Mouse (Mus musculus) cerebral cortex, adult 2 months (tissue): ENCODE data around the gene Camta1.

Experiments used
- WGBS: fragments of 180-500 bp; shearing (Covaris S2); methylation state at CpG from one replicate; pipeline ENCODE4 v1.1.7; 2018; 5-methylcytosine and 5-hydroxymethylcytosine counted together

Gene Camta1

DNA sequence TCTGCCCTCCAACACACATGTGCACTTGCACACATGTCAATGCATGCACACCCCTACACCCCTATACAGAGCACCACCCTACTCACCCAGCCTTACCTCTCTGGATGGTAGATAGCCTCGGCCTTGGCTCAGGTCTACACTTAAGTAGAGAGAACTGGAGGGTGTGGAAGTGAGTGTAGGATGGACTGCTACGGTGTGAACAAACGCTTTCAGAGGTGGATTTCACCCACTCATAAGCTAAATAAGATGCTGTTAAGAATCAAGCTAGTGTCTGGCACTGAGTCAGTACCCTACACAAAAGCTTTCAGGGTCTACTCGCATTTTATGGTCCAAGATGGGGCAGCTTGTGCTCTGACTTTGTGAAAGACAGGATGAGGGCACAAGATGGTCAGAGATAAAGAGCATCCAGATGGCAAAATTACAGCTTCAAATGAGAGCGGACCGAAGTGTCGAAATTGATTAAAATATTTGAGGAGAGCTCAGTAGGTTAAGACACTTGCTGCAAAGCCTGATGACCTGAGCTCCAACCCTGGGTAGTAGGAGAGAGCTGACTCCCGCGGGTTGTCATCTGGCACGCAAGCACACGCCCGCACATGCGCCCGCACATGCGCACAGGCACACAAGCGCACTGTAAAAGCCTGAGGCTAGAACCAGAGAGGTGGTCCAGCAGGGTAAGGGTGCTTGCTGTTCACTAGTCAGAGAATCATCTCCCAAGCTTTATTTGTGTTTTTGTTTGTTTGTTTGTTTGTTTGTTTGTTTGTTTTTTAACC is 924.2 kb downstream of the Camta1 start:
- 55% methylated on average over 16 of the region's 16 CpGs for WGBS

DNA sequence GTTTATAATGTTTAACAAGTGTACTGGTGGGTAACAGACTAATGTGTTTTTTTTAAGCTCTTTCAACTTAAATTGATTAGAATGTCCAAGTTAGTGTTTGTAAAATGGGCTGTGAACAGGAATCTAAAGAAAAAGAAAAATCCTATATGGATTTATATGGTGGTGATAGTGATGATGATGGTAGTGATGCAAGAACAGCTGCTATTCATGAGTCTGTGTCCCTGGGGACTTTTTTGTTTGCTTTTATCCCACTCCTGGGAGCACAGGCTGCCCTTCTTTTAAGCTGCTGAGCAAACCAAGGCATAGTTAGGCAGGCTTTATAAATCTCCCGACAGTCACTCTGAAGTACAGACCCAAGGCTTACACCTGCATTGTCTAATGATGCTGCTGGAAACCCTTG is 928.2 kb downstream of the Camta1 start:
- 76% methylated on average over 1 of the region's 1 CpGs for WGBS

DNA sequence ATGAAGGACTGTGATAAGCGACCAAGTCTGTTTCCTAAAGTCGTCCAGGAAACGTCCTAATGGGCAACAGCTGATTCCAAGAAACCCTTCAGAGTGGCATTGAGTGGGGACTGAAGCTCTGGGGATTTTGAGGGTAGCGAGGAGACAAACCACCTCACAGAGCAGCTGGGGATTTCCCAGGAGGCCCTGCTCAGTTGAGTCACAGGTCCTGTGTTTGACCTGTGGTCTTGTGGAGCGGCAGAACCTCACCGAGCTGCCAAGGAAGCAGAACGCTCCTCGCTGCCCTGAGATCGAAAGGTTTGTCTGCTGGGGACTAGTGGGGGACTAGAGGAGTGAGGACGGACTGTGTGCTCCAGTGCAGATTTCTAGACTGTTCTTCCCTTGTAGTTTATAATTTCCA is 933.9 kb downstream of the Camta1 start:
- 83% methylated on average over 10 of the region's 10 CpGs for WGBS

DNA sequence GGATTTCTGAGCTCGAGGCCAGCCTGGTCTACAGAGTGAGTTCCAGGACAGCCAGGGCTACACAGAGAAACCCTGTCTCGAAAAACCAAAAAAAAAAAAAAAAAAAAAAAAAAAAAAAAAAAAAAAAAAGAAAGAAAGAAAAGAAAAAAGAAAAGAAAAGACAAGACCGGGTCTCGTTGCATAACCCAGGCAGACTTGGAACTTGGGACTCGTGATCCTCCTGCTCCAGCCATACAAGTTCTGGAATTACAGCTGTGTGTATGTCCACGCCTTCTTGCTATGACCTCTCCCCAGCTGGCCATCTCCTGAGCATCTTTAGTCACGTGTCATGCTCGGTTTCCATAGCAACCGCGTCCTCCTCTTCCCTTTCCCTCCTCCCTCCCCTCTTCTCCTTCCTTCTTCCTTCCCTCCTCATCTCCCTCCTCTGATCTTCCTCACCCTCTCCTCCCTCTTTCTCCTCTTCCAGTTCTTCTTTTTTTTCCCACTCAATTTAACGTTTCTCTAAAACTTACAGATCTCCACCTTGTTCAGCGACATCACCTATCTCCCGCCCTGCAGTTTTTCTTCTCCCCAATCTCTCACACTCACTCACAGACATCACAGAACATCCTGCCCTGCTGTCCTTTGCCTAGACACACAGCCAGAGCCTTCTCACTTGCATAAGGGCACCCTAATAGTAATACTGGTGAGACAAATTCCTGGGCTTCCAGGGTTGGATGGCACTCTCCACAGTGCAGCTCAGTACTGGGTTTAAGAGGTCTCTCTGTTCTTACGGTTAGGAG is 934.6 kb downstream of the Camta1 start:
- 48% methylated on average over 14 of the region's 14 CpGs for WGBS

DNA sequence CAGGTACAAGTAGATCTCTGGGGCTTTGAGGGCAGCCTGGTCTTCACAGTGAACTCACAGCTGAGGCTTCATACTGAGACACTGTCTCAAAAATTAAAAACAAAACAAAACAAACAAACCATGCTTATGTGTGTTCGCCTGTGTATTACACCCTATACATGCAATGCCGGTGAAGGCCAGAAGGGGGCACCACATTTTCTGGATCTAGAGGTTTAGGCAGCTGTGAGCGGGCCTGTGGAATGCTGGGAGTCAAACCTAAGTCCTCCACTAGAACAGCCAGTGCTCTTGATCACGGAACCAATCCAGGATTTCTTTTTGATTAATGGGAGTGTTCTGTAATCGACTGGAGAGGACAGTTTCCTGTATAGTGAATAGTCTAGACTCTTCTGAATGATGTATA is 935.8 kb downstream of the Camta1 start:
- WGBS = 66% methylated on average over 5 of the region's 5 CpGs

DNA sequence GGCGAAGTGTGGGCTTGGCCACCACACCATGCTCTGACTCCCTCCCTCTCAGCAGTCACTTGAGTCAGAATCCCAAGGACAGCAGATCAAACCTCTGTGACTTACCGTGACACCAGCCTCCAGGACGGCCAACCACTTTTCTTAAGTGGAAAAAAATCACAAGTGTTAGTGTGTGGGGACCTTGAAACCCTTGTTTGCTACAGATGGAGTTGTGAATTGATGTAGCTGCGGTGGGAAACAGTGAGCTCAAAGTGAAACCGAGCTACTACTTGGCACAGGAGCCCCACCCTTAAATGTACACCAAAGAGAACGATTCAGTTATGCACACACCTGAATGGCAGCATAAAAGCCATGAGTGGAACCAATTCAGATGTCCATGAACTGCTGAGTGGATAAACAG is 936.7 kb downstream of the Camta1 start:
- WGBS = 82% methylated on average over 6 of the region's 6 CpGs

DNA sequence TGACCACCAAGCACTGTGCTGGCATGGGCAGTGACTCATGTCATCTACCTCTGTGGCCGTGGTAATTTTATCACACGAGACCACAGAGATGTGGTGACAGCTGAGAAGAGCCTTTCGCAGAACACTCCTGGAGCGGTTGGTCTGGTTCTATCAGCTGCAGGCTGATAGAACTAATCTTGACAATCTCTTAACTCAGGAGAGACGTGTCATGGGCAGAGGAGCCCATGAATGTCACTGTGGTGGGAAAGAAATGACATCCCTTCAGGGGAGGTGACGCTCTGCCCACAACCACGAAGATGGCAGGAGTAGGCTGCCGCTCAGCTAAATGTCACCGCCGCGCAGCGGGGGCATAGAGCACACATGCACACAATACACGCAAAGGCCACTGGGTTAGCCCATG is 937.4 kb downstream of the Camta1 start:
- 86% methylated on average over 13 of the region's 13 CpGs for WGBS

DNA sequence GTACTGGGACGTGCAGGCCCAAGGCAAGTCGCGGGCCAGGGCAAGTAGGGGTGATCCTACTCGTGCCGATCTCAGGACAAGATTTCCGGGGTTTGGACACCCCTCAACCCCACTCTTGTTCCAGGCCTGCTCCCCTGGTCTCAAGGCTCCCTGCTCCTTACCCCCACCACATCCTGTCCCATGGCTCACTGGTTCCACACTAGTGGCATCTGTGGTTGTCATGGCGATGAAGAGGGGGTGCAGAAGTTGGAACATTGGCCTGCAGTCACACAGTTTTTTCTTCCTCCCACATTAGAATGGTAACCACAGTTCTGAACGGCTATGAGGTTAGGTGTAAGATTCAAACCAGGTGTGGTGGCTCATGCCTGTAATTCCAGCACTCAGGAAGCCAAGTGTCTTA is 940.5 kb downstream of the Camta1 start:
- 71% methylated on average over 8 of the region's 8 CpGs for WGBS

DNA sequence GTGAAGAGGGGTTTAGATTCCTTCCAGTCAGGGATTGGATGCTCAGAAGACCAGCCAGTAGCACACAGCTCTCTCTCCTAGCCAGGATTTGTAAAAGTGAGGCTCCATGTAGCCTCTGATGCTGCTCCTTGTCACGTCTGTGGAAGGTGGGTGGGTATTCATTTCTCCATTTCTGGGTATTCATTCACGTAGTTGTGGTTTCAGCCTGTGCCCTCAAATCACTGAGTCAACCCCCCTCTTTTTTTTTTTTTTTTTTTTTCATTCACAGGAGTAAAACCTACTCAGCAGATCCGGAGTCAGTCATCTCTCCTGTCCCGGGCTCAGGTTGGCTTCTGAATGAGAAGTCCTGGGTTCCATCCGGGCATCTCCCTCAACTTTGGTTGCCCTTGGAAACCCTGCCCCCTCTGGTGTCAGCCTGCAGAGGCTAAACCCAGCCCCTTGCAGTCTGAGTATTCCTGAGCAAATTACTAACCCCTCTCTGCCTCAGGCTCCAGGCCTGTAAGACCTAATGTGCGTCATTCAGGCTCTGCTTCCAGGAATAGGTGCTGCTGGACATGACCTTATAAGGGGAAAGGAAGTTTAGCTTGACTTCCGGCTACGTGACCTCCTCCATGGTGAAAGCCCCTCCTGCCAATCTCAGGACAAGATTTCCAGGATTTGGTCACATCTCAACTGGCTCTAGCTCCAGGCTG is 944.2 kb downstream of the Camta1 start:
- 60% methylated on average over 8 of the region's 8 CpGs for WGBS

DNA sequence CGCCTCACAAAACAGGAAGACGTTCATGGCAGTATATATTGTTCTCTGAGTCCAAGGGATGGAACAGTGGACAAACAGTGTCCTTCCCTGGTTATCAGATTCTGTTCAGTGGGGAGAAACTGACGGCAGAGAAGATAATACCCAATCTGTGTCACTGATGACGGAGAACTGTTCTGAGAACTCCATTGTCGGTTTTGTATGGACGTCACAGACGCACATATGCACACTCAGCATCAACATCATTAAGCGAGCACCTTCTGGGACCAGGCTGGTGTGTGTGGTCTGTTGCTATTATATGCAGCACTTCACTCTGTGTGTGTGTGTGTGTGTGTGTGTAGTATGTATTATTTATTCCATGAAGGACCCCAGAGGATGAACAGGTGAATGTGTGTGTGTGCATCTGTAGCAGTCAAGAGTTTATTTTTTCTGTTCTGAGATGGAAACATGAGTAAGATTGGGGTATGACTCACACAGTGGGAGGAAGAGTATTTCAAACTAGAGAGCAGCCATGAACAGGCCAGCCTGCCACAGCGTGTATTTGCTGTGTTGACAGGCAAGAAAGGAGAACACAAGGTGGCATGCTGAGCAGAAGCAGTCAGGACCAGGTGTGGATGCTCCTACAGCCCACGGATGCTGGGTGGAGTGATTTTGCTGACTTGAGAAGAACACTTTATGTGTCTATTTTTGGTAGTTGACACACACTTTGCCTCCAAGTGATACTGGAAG is 946.3 kb downstream of the Camta1 start:
- 19% methylated on average over 10 of the region's 10 CpGs for WGBS

DNA sequence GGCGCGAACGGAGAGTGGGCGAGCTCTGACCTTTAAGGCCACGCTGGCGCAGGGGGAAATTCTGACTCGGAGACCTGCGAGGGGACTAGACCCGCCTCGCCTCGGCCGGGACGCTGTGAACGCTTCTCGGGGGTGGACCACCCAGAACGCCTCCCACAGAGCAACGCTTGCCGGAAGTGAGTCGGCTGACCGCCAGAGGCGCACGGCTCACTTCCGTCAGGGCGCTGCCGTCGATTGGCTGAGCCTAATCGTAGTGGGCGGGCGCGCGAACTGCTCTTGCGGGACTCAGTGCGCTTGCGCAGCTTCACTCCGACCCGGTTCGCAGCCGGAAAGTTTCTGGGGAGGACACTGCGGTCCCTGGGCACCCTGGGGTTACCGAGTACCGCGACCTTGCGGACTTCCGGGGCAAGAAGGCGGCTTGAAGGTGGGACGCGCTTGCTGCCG is 947.4 kb downstream of the Camta1 start, which contains the start of the genes Park7 and Tnfrsf9:
TSS of gene Park7 (minus strand) at position 148 of the 444 bp plus-strand sequence.
TSS of gene Tnfrsf9 (plus strand) at position 273 of the 444 bp plus-strand sequence.
- WGBS = under 1% methylated on average over 48 of the region's 48 CpGs

DNA sequence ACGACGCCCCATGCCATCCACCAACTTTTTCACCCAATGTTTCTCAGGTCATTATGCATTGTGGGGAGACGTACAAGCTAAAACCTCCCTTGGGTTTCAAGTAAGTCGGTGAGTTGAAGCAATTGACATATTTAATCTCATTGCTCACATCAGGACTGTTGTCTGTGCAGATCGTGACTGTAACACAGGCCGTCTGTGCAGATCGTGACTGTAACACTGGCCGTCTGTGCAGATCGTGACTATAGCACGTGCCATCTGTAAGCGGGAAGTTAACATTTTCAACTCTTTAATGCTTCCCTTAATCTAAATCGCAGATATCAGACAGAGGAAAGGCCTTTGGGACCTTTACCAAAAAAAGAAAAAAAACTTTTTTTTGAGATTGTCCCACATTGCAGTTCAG is 947.9 kb downstream of the Camta1 start:
- WGBS = 9% methylated on average over 12 of the region's 12 CpGs

DNA sequence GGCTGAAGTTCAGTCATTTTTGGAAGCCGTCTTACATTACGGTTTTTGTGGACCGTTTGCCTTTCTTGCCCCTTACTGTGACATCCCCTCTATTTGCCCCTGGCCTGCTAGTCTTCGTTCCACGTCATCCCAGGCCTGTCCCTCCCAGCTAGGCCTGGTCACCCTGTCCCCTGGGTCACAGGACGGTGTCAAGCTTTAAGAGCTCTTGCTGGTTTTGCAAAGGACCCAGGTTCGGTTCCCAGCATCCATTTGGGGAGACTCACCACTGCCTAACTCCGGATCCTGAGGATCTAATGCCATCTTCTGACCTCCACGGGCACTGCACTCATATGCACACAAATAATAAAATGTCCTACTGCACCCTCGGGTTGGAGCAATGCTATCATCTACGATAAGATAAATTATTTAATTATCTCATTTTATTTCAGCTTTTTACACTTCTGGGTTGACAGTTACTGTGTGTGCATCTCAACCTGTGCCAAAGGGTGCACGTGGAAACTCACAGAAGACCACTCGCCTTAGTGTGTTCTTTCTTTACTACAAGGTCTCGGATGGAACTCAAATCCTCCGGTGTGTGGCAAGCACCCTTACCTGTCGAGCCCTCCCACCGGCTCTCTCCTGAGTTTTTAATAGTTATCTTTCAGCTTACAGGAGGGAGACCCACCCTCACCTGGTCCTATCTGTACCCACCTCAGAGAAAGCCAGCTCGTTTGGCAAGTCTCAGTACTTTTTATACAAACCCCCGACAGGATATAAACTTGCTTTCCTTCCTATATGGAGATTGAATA is 951.3 kb downstream of the Camta1 start:
- 87% methylated on average over 19 of the region's 19 CpGs for WGBS

DNA sequence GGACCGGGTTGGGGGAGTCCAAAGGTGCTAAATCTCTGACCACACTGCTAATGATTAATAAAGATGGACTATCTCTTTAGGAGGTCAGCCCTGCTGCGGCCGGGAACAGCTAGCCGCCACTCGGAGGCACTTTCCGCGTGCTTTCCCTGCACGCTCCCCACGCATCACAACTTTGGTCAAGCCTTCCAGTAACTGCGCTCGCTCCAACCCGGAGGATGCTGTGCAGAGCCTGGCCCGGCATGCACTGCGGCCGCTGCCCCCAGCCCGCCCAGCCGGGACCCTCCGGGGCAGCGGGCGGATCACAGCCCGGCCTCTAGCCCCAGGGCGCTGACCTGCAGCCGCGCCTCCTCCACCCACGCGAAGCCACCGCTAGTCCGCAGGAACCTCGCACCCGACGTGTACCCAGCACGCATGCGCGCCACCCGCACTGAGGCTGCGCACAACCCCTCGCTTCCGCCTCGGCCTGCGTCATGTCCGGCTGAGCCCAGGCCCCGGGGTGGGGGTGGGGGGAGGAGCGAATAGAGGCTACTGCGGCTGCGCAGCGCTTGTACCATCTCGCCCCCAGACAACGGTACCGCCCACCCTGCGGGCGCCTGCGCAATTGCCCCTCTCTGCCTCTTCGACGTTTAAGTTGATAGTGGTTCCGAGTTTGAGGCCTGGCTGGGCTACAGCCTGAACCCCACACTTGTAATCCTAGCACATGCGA is 952.1 kb downstream of the Camta1 start:
- WGBS = under 1% methylated on average over 56 of the region's 56 CpGs

DNA sequence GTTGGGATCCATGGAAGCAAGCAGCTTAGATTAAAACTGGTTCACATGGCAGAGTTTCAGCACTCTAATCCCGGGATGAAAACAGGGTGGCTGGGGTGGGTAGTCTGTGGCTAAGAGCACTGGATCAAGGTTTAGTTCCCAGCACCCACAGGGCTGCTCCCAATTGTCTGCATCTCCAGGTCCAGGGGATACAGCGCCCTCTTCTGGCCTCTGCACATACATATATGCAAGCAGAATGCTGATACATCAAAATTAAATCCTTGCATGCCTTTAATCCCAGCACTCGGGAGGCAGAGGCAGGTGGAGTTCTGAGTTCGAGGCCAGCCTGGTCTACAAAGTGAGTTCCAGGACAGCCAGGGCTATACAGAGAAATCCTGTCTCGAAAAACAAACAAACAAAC is 953.2 kb downstream of the Camta1 start:
- WGBS = 74% methylated on average over 5 of the region's 5 CpGs

DNA sequence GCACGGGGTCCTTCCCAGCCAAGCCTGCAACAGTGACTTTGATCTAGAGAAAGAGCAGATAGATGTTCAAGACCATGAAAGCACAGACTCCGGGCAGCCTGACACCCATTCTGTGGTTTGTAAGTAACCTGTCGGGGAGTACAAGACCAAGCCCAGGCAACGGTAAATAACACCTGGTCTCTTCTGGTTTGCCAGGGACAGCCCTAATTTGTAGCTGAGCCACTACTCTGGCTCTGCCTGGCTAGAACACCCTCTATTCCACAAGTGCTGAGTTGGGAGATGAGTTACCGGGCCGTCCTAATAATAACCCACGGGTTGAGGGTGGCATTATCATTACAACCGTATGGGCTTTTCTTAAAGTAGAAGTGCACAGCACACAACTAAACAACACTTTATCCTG is 954.6 kb downstream of the Camta1 start:
- WGBS = 88% methylated on average over 8 of the region's 8 CpGs

DNA sequence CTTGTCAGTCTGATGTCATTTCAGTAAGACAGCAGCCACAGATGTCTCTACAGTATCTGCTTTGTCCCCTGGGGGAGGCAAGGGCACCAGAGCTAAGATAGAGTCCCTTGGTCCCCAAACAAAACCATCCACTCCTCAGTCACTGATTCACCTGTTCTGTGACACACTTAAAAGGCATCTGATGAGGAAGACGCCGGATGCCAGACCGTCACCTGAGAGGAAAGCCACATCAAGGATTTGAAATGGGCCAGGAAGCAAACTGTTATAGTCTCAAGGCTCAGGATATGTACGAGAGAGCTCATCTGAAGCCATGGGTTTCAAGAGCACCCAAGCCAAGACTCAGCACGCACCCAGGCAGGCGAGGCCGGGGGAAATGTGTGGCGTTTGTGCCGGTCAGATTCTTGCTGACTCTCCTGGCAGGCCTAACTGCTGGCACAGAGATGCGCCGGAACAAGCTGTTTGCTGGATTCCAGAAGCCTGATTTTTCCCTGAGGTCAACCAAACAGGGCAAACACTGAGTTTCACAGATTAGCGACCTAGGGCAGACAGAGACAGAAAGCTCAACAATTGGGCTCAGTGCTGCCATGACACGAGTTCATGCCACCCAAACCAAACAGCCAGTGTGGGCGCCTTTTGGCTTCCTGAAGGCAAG is 958.5 kb downstream of the Camta1 start:
- 89% methylated on average over 14 of the region's 14 CpGs for WGBS

DNA sequence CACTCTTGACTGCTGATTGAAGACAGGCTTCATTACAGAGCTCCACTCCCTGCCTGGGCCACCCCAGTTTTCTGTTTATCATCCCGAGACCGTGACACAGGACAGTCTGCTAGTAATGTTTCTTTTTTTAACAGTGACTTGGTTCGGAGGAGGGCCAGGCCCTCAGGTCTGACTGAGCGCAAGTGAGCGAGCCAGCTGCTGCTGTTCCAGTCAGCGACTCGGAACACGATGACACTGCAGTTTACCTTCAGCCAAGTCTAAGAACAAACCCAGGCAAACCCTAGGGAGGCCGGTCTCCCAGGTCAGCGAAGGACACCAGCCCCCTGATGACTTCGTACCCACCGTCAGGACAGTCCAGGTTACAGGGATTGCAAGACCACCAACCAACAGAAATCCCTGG is 959.6 kb downstream of the Camta1 start:
- WGBS = 85% methylated on average over 12 of the region's 12 CpGs

DNA sequence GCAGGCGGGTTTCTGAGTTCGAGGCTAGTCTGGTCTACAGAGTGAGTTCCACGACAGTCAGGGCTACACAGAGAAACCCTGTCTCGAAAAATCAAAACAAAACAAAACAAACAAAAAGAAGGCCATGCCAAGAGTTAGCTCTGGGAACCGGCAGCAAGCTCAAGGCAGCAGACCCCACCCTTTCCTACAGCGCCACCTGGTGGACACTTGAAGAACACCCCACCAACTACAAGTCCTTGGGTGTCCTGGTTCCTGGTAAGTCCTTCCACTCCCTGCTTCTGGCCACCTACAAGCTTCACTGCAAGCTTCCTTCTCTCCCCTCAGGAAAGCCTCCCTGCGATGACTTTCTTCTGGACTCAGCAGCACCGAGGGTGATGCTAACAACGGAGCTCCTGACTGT is 960.0 kb downstream of the Camta1 start:
- 39% methylated on average over 9 of the region's 9 CpGs for WGBS

DNA sequence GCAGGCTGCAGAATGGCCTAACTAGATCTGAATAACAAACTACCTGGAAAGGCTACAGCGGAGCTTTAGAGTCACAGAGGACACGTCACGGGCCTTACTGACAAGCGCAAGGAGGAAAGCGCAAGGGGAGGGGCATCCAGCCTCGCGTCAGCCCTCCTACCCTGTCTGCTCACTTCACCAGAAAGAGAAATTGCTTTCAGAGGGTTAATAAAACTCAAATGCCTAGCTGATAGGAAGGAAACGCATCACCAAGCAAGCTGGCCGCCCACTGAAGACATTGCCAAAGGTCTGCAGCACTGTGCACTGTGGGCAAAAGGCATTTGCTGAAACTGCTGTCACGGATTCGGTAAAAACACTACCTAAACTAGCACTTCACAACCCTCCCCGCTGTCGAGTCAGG is 961.2 kb downstream of the Camta1 start:
- WGBS = 94% methylated on average over 13 of the region's 13 CpGs
